Mouse (Mus musculus) heart, adult 9 months (tissue): Measurements from ENCODE around the gene Gosr2.
A peak's percentile ranks its signal among the peaks of the same experiment; 100 is the strongest.

Source experiments
- DNase-seq, 2 experiments: peaks; one replicate each; pipeline ENCODE4 v3.0.0; 2022; ENCODE audit warnings: low spot score in 2 of 2

The Gosr2 gene

GRCm38 (mm10) chr11:103647921-103648620, 49.6 kb downstream of the Gosr2 start:
- no peak for DNase-seq

- no peak for DNase-seq
Measured at GRCm38 (mm10) chr11:103646301-103646700, 51.4 kb downstream of the Gosr2 start.

DNA sequence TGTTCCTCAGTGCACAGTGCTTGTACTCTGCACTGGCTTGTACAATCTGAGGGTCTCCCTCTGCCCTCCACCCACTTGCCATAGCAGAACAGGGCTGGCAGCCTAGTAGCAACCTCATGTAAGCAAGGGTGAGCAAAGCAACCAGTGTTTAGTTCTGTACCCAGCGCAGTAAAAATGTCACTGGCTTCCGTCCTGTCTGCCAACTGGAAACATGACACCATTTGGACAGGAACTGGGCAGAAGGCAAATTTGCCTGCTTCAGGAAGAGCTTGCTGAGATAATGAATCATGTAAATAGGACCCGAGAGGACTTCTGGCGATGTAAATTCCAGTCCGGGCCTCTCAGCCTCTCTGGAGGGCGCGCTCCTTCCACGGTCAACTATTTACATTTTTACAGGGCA, 52.0 kb downstream of the Gosr2 start:
- DNase-seq: peak; percentile 3 to 15

GRCm38 (mm10) chr11:103643211-103643610, 54.5 kb downstream of the Gosr2 start:
- no peak for DNase-seq

- peak in 1 of 2 experiments; percentile 14 for DNase-seq
Measured at GRCm38 (mm10) chr11:103639407-103639946, 58.2 kb downstream of the Gosr2 start.

DNA sequence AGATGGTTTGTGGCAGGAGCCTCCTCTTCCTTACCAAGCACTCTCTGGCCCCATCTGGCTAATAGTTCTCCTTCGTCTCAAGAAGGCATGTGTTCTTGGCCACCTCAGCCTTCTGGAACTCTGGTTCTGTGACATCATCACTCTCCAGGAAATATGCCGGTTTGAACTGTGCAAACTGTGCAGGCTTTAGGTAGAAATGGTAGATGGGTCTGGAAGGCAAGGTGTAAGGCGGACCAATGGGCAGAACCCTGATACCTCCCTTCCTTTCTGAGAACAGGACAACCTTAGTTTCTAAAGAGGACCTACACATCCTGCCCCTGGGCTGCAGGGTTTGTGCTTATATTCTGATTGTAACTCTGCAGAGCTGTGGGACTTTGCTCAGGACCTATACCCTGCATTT, 58.9 kb downstream of the Gosr2 start, which contains the start of gene Lyzl6:
Gene Lyzl6 (minus strand): TSS at position 101 of the 400 bp plus-strand sequence.
- no peak for DNase-seq

- no peak for DNase-seq
Measured at GRCm38 (mm10) chr11:103636261-103636660, 61.4 kb downstream of the Gosr2 start.

DNA sequence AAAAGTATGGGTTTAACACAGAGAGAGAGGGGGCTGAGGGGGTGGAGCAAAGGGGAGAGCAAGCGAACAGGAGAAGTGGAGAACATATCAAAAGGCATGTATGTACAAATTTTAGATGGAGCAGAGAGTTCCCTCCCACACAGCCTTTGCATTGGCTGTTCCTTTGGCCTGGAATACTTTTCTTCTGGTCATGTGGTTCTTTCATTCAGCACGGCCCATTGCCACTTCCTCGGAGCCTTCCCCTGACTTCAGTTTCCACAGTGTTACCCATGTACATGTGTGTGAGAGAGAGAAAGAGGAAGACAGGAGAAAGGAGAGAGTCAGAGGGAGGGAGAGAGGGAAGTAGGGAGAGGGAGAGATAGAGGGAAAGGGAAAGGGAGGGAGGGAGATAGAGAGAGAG, 62.2 kb downstream of the Gosr2 start:
- DNase-seq: no peak

GRCm38 (mm10) chr11:103634806-103635205, 62.9 kb downstream of the Gosr2 start:
- no peak for DNase-seq

- no peak for DNase-seq
Measured at GRCm38 (mm10) chr11:103627453-103627852, 70.2 kb downstream of the Gosr2 start.
